Mouse (Mus musculus) G1E (cell line): Measurements from ENCODE around the gene Ctbs. TPM values are rescaled to one million over a fixed set of nuclear protein-coding genes. Genes with fewer than 3 reads are reported as not detected.

Experiments used
- ATAC-seq: 2 replicates; pipeline ENCODE4 v1.8.0; 2016; ENCODE audit warnings: mild to moderate bottlenecking; ENCODE audit not compliant: insufficient number of reproducible peaks, poor library complexity, low FRiP score, severe bottlenecking; ENCODE audit errors: extremely low read depth
- DNase-seq: peaks from one replicate; pipeline ENCODE4 v3.0.0; 2012; ENCODE audit warnings: low spot score
- H3K27me3 ChIP-seq: 2 replicates; pipeline ENCODE4 v1.6.1; 2012; ENCODE audit warnings: mild to moderate bottlenecking, low read length, inconsistent platforms; ENCODE audit not compliant: insufficient read depth
- H3K36me3 ChIP-seq: replicated peaks from 2 replicates; pipeline ENCODE3; 2012; ENCODE audit warnings: mild to moderate bottlenecking, inconsistent platforms
- H3K4me1 ChIP-seq: 2 replicates; pipeline ENCODE4 v1.6.1; 2012; ENCODE audit warnings: low read depth, low read length, inconsistent platforms, mixed read lengths; ENCODE audit not compliant: insufficient read depth
- H3K4me3 ChIP-seq: 2 replicates; pipeline ENCODE4 v1.5.1; 2012; ENCODE audit warnings: low read depth, mild to moderate bottlenecking, inconsistent platforms, low read length, moderate library complexity, mixed read lengths
- H3K9me3 ChIP-seq: replicated peaks from 2 replicates; pipeline ENCODE4 v1.6.1; 2012; ENCODE audit warnings: inconsistent platforms
- CTCF ChIP-seq: IDR thresholded peaks from 2 replicates; pipeline ENCODE4 v1.5.1; 2012; ENCODE audit warnings: low read depth, low read length, inconsistent platforms, mixed read lengths
- GATA1 ChIP-seq: IDR thresholded peaks from 2 replicates; pipeline ENCODE4 v1.6.1; 2012; ENCODE audit warnings: borderline replicate concordance, low read length, inconsistent platforms, mixed read lengths
- GATA2 ChIP-seq: IDR thresholded peaks from 2 replicates; pipeline ENCODE4 v1.6.1; 2012; ENCODE audit warnings: low read depth, low read length, inconsistent platforms, borderline replicate concordance
- POLR2AphosphoS5 ChIP-seq: IDR thresholded peaks from 2 replicates; pipeline ENCODE4 v1.6.1; 2012; ENCODE audit warnings: low read depth, low read length, inconsistent platforms; ENCODE audit not compliant: insufficient replicate concordance
- TAL1 ChIP-seq: conservative IDR thresholded peaks from 2 replicates; pipeline ENCODE4 v1.6.1; 2012; ENCODE audit warnings: low read depth, low read length, inconsistent platforms, mixed read lengths
- polyA plus RNA-seq: library from polyadenylated mRNA; stranded (reverse); fragments of >175 nt; gene quantifications from 2 replicates; pipeline ENCODE4 v1.2.3, GENCODE M21; 2012
- total RNA-seq, 2 experiments: library from RNA; stranded (forward) in 1 of 2; stranded (reverse) in 1 of 2; fragments of 200-1000 nt in 1 of 2; fragments of >200 nt in 1 of 2; fragmentation: Nextera tagmentation in 1 of 2; gene quantifications; 2 replicates each; pipeline ENCODE4 v1.2.3; 2014 to 2017

Ctbs gene
- total and polyA plus RNA-seq, 3 experiments = 14.7 to 40.9 (median 20.5) TPM

DNA sequence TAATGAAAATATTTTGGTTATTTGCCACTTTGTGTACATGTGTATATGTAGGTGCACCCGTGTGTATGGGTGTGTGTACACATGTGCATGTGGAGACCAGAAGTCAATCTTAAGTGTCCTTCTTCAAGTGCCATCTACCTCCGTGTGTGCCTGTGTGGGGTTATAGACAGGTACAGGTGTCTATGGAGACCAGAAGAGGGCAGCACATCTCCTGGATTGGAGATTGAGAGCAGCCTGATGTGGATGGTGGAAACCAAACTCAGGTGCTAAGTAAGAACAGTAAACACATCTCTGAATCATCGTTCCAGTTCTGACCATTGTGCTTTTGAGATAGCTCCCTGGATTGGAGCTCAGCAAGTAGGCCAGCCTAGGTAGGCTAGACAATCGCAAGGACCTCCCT lies 36.9 kb downstream of the Ctbs start:
- no peak overlapping the region for H3K4me3 ChIP-seq
- no peaks in the 10 kb centered on the region for H3K9me3 ChIP-seq
- ATAC-seq = 0 out of 2 replicates have a peak, but pooled peaks have one; percentile 8
- H3K27me3 ChIP-seq = no peaks in the 10 kb centered on the region
- peaks cover 7% of the 10 kb centered on the region; the same call in 1 of the 2 replicates for H3K4me1 ChIP-seq
- no peak for DNase-seq
- TF ChIP-seq GATA2 (no peak), POLR2AphosphoS5 (no peak), GATA1 (no peak)
- H3K36me3 ChIP-seq = peaks cover 4% of the 10 kb centered on the region

DNA sequence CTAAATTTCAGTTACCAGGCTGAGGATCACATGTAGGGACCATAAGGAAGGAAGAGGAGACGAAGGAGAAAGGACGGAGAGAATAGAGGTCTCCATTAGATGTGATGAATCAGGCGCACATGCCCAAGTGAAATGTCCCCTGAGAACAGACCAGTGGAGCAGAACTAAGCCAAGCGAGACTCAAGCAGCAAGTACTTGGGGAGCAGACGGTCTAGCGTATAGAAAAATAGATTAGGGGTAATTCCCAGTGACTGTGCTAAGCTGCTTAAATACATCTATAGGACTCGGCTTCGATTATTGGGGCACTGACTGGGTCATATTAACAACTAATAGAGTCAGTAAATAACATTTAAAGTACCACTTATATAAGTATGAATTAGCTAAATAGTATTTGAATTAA lies 45.3 kb downstream of the Ctbs start:
- no peak overlapping the region for H3K4me3 ChIP-seq
- no peak for ATAC-seq
- H3K9me3 ChIP-seq = no peaks in the 10 kb centered on the region

DNA sequence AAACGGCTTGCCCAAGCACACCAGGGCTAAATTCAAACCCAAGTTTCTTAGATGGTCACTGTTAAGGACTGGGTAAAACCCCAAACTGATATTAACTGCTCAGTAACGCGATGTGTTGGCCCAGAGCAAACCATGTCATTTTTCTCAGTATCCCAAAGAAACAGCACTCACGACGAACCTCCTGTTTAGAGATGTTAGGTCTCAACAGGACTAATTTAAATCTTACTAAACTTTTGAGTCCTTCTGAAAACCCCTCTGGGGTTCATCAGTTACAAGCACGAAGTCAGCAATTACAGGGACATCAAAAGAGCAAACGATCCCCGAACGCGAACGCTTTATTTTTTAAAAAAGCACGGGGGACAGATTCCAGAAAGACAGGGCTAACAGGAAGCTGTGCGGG lies 49.4 kb downstream of the Ctbs start:
- H3K36me3 ChIP-seq = peaks cover 28% of the 10 kb centered on the region
- TF ChIP-seq TAL1 = no peak
- no peak for TF ChIP-seq POLR2AphosphoS5
- no peak for TF ChIP-seq GATA1
- TF ChIP-seq CTCF = no peak
- no peak for TF ChIP-seq GATA2
- DNase-seq (no peak), ATAC-seq (no peak)
- H3K4me3 ChIP-seq = peak overlapping the region; percentile 89
- H3K9me3 ChIP-seq = no peaks in the 10 kb centered on the region
- no peaks in the 10 kb centered on the region for H3K27me3 ChIP-seq
- peaks cover 40% of the 10 kb centered on the region for H3K4me1 ChIP-seq

More for the DNA sequence above, 45.3 kb downstream of the Ctbs start:
- no peak for DNase-seq
- Histone ChIP-seq H3K4me1 (peaks cover 22% of the 10 kb centered on the region), H3K36me3 (no peaks in the 10 kb centered on the region), H3K27me3 (no peaks in the 10 kb centered on the region)
- no peak for TF ChIP-seq POLR2AphosphoS5
- TF ChIP-seq TAL1 = no peak
- no peak for TF ChIP-seq CTCF
- TF ChIP-seq GATA1 = no peak
- no peak for TF ChIP-seq GATA2

DNA sequence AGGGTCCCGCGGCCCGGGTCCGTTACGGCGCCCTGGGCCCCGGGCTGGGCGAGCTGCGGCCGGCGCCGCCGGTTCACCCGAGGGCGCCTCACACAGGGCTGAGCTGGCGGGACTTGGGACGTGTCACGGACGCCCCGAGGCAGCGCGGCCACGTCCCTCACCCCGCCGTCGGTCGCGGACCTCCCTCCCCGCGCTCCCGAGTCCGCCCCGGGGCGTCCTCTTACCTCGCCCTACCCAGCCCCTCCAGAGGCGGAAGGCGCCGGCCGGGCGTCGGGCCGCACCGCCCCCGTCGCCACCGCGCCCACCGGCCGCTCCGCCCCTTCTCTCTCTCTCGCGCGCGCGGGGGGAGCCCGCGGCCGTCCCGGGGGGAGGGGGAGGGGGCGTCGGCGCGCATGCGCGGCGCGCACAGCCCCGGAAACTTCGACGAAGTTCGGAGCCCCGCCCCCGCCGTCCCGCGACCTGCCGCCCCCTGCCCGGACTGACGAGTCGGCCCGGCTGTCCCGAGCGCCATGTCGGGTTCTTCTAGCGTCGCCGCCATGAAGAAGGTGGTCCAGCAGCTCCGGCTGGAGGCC lies 49.9 kb downstream of the Ctbs start, which contains the start of the genes Spata1 and Gng5:
Gene Spata1, minus strand, starts transcription at position 323 of the 572 bp plus-strand sequence.
Gene Gng5, plus strand, starts transcription at position 377 of the 572 bp plus-strand sequence.
- no peaks in the 10 kb centered on the region for H3K27me3 ChIP-seq
- no peaks in the 10 kb centered on the region for H3K9me3 ChIP-seq
- peaks cover 41% of the 10 kb centered on the region for H3K4me1 ChIP-seq
- TF ChIP-seq POLR2AphosphoS5 = no peak
- TF ChIP-seq GATA1 = no peak
- TF ChIP-seq CTCF = no peak
- no peak for TF ChIP-seq TAL1
- no peak for TF ChIP-seq GATA2
- H3K4me3 ChIP-seq = peak within 1 kb of the TSS; percentile 89
- peak; percentile 83 for DNase-seq
- ATAC-seq = peak; percentile 71
- H3K36me3 ChIP-seq = peaks cover 29% of the 10 kb centered on the region

DNA sequence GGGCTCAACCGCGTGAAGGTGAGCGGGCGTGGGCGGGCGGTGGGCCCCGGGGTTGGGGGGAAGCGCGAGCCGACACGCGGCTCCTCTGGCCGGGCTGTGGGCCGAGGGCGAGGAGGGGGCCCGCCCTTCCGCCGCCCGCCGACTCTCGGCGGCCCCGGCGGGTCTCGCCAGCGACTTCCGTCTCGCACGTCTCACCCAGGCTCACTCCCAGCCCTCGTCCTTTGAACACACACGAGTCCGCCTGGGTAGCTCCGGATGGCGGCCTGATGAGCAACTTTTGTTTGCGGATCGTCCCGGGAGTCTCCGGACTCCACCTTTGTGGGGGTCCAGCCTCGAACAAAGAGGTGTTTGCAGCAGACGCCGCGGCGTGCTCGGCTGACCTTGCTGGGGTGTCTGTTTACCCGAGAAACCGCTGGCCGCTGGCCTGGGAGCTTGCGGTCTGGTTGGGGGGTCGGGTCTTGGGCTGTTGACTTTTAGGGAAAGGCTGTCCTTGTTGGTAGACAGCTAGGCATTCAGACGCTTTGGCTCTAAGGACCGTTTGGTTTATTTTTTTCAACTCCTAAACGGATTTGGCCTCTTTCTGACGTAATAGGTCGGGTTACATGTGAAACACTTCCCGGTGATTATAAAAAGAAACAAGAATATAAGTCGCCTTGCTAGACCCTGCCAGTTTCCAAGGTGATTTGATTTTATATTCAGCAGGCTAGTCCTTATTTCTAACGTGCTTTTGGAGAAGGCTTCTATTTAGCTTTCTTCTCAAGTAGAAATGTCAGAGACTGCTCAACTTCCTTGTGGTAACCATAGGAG lies 50.6 kb downstream of the Ctbs start:
- Histone ChIP-seq H3K27me3 (no peaks in the 10 kb centered on the region), H3K4me1 (peaks cover 41% of the 10 kb centered on the region), H3K36me3 (peaks cover 32% of the 10 kb centered on the region), H3K4me3 (peak overlapping the region; percentile 89), H3K9me3 (no peaks in the 10 kb centered on the region)
- no peak for TF ChIP-seq CTCF
- no peak for TF ChIP-seq POLR2AphosphoS5
- TF ChIP-seq GATA1 = no peak
- no peak for TF ChIP-seq GATA2
- TF ChIP-seq TAL1 = no peak
- peak; percentile 53 for DNase-seq
- ATAC-seq = no peak

- DNase-seq (no peak), ATAC-seq (no peak)
- TF ChIP-seq TAL1 = no peak
- no peak for TF ChIP-seq POLR2AphosphoS5
- no peak for TF ChIP-seq GATA2
- no peak for TF ChIP-seq GATA1
- no peak for TF ChIP-seq CTCF
- Histone ChIP-seq H3K4me1 (peaks cover 41% of the 10 kb centered on the region), H3K36me3 (peaks cover 37% of the 10 kb centered on the region), H3K9me3 (no peaks in the 10 kb centered on the region), H3K27me3 (no peaks in the 10 kb centered on the region), H3K4me3 (peak overlapping the region; percentile 89)
These were observed 51.2 kb downstream of the Ctbs start for GRCm38 (mm10) chr3:146500810-146501201.
